Mouse (Mus musculus): ENCODE results near the gene Atp6v0a1.
A peak's percentile ranks its signal among the peaks of the same experiment; 100 is the strongest.

DNA sequence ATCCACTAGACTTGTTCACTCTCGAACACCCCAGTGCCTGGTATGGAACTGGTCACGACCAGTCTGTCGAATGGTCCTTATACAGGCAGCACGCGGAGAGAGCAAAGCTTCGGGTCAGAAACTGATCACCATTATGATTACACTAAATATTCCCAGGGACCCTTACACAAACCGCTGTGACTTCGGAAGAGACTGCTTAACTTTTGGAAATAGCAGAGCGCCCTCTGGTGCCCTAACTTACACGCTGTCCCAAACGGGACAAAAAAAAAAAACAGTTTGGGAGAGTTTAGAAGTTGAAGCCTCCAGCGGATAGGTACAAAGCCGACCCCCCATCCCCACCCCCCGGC is 49.8 kb upstream of the Atp6v0a1 start:
- peak; percentile 78 for TF ChIP-seq CTCF (IDR thresholded peaks at IDR 0.05; ENCODE audit: low read depth)
- no peak for TF ChIP-seq EP300 (IDR thresholded peaks at IDR 0.05; ENCODE audit: low read depth)

Measured in liver, postnatal 0 days (tissue).